Mouse (Mus musculus): ENCODE data around the gene Armh3. TPM values are rescaled to one million over a fixed set of nuclear protein-coding genes. Genes with fewer than 3 reads are reported as not detected.

The Armh3 gene
- polyA plus RNA-seq, 1 experiment, result 5.6 TPM

DNA sequence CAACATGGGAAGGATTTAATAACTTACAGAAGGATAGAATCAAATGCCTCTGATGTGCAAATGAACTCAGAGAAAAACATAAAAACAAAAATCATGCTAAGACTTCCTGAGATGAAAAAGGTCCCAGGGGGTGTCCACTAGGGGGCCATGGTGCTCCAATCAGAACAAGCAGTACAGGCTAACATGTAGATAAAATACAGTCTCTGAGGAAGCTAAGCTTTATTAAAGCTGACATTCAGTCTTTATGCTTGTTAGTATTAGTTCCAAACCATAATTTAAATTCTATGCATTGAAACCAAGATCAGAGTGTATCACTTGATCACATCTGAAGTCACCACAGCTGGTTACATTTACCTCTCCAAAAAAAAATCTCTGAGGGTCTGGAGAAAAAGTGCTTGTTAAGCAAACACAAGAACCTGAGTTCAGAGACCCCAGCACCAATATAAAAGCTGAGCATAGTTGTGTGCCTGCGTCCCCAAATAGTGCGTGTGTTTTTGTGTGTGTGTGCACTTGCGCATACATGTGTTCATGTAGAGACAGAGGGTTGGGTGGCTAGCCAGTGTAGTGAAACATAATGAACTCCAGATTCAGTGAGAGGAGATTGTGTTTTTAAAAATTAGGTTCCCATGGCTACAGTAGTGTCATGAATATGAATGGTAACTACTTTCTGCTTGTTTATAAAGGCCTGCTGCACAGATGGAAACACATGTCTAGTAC, 151.1 kb downstream of the Armh3 start:
- H3K27ac ChIP-seq (ENCODE audit: insufficient read depth, low read length), result no peak overlapping the region
- peaks cover 2% of the 10 kb centered on the region; the same call in 1 of the 2 replicates for H3K36me3 ChIP-seq (ENCODE audit: control insufficient read depth, insufficient read depth, low read length)
- 95% methylated on average over 3 of the region's 3 CpGs for WGBS
- TF ChIP-seq CTCF (IDR thresholded peaks at IDR 0.05; ENCODE audit: extremely low read depth, insufficient read depth, insufficient read length, insufficient replicate concordance), result no peak
- TF ChIP-seq POLR2A (IDR thresholded peaks at IDR 0.05; ENCODE audit: low read depth, low read length), result no peak
- no peaks in the 10 kb centered on the region for H3K27me3 ChIP-seq (ENCODE audit: control insufficient read depth, insufficient read depth, low read length)
- no peak overlapping the region for H3K4me3 ChIP-seq (ENCODE audit: extremely low read depth, insufficient read depth, insufficient read length)
- peaks cover 14% of the 10 kb centered on the region; the same call in 1 of the 2 replicates for H3K4me1 ChIP-seq (ENCODE audit: control insufficient read depth, insufficient read depth, insufficient read length)
- peak; percentile 12 to 20 for DNase-seq (ENCODE audit: low read depth in 1 of 2, low spot score in 2 of 2)

DNA sequence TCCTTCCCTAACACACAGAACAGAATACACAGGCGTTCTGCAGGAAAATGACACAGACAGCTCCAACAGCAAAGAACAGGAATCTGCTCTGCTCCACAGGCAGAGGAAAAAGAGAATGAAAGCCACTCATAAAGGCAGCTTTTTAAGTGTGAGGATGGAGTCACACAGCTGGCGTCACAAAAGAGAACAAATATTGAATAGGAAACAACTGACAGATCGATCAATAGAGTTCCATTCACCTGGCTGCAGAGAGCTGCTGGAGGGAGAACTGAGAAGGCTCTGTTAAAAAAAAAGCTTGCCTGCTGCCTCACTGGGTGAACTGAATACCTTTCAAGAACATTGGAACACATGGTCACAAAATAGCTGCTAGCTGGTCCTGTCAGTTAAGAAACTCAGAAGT, 154.1 kb downstream of the Armh3 start:
- no peak for DNase-seq (ENCODE audit: low read depth in 1 of 2, low spot score in 2 of 2)
- Histone ChIP-seq H3K36me3 (ENCODE audit: control insufficient read depth, insufficient read depth, low read length) (no peaks in the 10 kb centered on the region), H3K4me3 (ENCODE audit: extremely low read depth, insufficient read depth, insufficient read length) (no peak overlapping the region), H3K27me3 (ENCODE audit: control insufficient read depth, insufficient read depth, low read length) (no peaks in the 10 kb centered on the region), H3K4me1 (ENCODE audit: control insufficient read depth, insufficient read depth, insufficient read length) (peaks cover 10% of the 10 kb centered on the region; the same call in 1 of the 2 replicates), H3K27ac (ENCODE audit: insufficient read depth, low read length) (no peak overlapping the region)
- 79% methylated on average over 3 of the region's 3 CpGs for WGBS
- no peak for TF ChIP-seq POLR2A (IDR thresholded peaks at IDR 0.05; ENCODE audit: low read depth, low read length)
- TF ChIP-seq CTCF (IDR thresholded peaks at IDR 0.05; ENCODE audit: extremely low read depth, insufficient read depth, insufficient read length, insufficient replicate concordance), result no peak

DNA sequence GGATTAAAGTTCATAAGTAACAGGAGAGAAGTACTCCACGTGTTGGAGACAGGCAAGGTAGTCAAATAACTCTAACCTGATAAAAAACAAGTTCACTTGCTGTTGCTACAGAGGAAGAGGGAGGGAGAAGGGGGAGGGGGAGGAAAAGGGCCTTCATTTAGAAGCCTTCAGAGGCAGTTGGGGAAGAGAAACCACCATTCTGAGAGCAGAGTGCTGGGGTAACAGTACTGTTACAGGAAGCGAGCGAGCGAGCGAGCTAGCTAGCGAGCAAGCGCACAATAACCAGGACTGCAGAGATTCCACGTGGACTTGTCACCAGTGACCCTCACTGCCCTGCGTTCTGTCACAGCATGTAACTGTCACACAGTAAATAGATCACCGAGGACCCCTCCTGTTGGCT, 154.9 kb downstream of the Armh3 start:
- peaks cover 10% of the 10 kb centered on the region; the same call in 1 of the 2 replicates for H3K4me1 ChIP-seq (ENCODE audit: control insufficient read depth, insufficient read depth, insufficient read length)
- WGBS, result 5% methylated on average over 10 of the region's 10 CpGs
- TF ChIP-seq CTCF (IDR thresholded peaks at IDR 0.05; ENCODE audit: extremely low read depth, insufficient read depth, insufficient read length, insufficient replicate concordance), result no peak
- peak; percentile 19 for TF ChIP-seq POLR2A (IDR thresholded peaks at IDR 0.05; ENCODE audit: low read depth, low read length)
- peak overlapping the region; percentile 91 for H3K27ac ChIP-seq (ENCODE audit: insufficient read depth, low read length)
- peak; percentile 42 to 67 for DNase-seq (ENCODE audit: low read depth in 1 of 2, low spot score in 2 of 2)
- no peaks in the 10 kb centered on the region for H3K36me3 ChIP-seq (ENCODE audit: control insufficient read depth, insufficient read depth, low read length)
- no peaks in the 10 kb centered on the region for H3K27me3 ChIP-seq (ENCODE audit: control insufficient read depth, insufficient read depth, low read length)
- peak overlapping the region; percentile 58 for H3K4me3 ChIP-seq (ENCODE audit: extremely low read depth, insufficient read depth, insufficient read length)

DNA sequence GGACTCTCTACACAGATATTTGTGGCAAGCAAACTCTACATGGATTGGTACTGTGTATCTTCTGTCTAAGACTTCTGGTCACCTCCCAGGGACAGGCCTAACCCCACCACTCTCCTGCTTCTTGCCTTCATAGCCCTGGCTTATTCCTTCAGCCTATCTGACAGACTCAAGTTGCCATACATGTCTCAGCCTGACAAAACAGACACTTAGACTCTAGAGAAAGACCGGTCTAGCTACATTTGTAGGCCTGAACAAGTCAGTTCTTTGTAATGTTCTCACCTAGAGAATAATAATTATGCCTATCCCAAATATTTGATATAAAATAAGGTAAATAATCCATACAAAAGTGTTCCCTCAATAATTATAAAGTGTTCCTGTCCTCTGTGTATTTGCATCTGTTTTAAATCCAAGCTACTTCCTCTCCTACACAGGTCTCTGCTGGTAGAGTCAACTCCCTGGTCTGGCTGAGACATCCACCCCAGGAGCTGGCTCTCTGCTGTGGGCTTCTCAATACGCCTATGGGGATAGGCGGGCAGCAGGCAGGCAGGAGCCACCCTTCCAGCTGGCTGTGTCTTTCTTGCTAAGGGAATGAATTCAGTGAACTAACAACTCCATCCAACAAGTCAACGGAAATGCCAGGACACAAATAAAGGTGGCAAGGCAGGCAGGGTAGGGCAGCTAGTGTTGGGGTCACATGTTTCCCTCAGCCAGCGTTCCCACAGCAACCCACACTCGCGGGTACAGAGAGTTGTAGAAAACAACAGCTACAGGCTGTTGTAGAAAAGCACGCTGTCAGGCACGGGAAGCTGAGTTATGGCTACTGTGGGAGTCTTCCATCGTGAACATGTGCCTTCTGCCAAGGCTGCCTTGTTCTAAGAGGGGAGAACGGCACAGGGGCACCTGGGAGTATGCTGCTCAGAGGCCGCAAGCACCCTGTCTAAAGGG, 161.0 kb downstream of the Armh3 start:
- Histone ChIP-seq H3K4me1 (ENCODE audit: control insufficient read depth, insufficient read depth, insufficient read length) (no peaks in the 10 kb centered on the region), H3K4me3 (ENCODE audit: extremely low read depth, insufficient read depth, insufficient read length) (no peak overlapping the region), H3K36me3 (ENCODE audit: control insufficient read depth, insufficient read depth, low read length) (no peaks in the 10 kb centered on the region), H3K27me3 (ENCODE audit: control insufficient read depth, insufficient read depth, low read length) (no peaks in the 10 kb centered on the region), H3K27ac (ENCODE audit: insufficient read depth, low read length) (no peak overlapping the region)
- DNase-seq (ENCODE audit: low read depth in 1 of 2, low spot score in 2 of 2), result no peak
- no peak for TF ChIP-seq CTCF (IDR thresholded peaks at IDR 0.05; ENCODE audit: extremely low read depth, insufficient read depth, insufficient read length, insufficient replicate concordance)
- no peak for TF ChIP-seq POLR2A (IDR thresholded peaks at IDR 0.05; ENCODE audit: low read depth, low read length)
- 75% methylated on average over 12 of the region's 12 CpGs for WGBS

DNA sequence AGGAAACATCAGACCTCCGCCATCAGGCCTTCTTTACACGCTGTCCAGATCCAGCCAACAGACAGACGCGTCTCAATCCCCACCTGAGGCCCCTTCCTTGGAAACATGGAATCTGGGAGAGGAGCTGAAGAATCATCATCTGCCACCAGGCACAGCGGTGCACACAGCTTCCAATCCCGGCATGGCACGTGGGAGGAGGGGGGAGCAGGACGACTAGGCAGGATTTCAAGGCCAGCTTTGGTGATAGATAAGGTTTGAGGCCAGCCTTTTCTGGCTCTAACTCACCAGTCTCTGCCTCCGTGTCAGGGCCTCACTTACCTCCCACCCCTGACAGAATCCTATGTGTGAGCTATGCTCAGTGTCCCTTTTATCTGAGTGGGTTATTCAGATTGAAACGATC, 162.8 kb downstream of the Armh3 start:
- TF ChIP-seq CTCF (IDR thresholded peaks at IDR 0.05; ENCODE audit: extremely low read depth, insufficient read depth, insufficient read length, insufficient replicate concordance), result no peak
- no peak for TF ChIP-seq POLR2A (IDR thresholded peaks at IDR 0.05; ENCODE audit: low read depth, low read length)
- 89% methylated on average over 10 of the region's 10 CpGs for WGBS
- DNase-seq (ENCODE audit: low read depth in 1 of 2, low spot score in 2 of 2), result no peak

DNA sequence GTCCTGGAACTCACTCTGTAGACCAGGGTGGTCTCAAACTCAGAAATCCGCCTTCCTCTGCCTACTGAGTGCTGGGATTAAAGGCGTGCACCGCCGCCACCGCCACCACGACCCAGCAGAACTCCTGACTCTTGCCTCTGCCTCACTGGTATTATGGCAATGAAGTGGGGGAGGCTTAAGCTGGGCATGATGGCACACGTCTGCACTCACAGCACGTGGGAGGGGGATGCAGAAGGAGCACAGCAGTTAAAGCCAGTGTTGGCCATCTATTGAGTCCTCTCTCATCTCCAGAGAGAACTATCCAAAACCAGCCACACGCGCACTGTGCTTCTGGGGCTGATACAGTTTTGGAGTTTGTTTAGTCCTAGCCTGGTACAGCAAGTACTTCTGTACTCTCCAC, 164.6 kb downstream of the Armh3 start:
- Histone ChIP-seq H3K4me3 (ENCODE audit: extremely low read depth, insufficient read depth, insufficient read length) (no peak overlapping the region), H3K27ac (ENCODE audit: insufficient read depth, low read length) (no peak overlapping the region), H3K27me3 (ENCODE audit: control insufficient read depth, insufficient read depth, low read length) (no peaks in the 10 kb centered on the region), H3K4me1 (ENCODE audit: control insufficient read depth, insufficient read depth, insufficient read length) (no peaks in the 10 kb centered on the region), H3K36me3 (ENCODE audit: control insufficient read depth, insufficient read depth, low read length) (no peaks in the 10 kb centered on the region)
- 77% methylated on average over 10 of the region's 10 CpGs for WGBS
- TF ChIP-seq CTCF (IDR thresholded peaks at IDR 0.05; ENCODE audit: extremely low read depth, insufficient read depth, insufficient read length, insufficient replicate concordance) (no peak), POLR2A (IDR thresholded peaks at IDR 0.05; ENCODE audit: low read depth, low read length) (no peak)
- DNase-seq (ENCODE audit: low read depth in 1 of 2, low spot score in 2 of 2), result no peak

More for the DNA sequence above, 162.8 kb downstream of the Armh3 start:
- H3K27ac ChIP-seq (ENCODE audit: insufficient read depth, low read length), result no peak overlapping the region
- no peak overlapping the region for H3K4me3 ChIP-seq (ENCODE audit: extremely low read depth, insufficient read depth, insufficient read length)
- no peaks in the 10 kb centered on the region for H3K27me3 ChIP-seq (ENCODE audit: control insufficient read depth, insufficient read depth, low read length)
- no peaks in the 10 kb centered on the region for H3K4me1 ChIP-seq (ENCODE audit: control insufficient read depth, insufficient read depth, insufficient read length)
- H3K36me3 ChIP-seq (ENCODE audit: control insufficient read depth, insufficient read depth, low read length), result no peaks in the 10 kb centered on the region
